Mouse (Mus musculus): ENCODE data around the gene Ccdc142.

Ccdc142 gene

GRCm38 (mm10) chr6:83101316-83101687, at the start of gene Ccdc142, which contains the start of gene Gm42688:
TSS of gene Ccdc142 (plus strand) at chr6:83101601.
TSS of gene Gm42688 (plus strand) at chr6:83101617.
- DNase-seq (ENCODE audit: low spot score) = peak; percentile 96

DNA sequence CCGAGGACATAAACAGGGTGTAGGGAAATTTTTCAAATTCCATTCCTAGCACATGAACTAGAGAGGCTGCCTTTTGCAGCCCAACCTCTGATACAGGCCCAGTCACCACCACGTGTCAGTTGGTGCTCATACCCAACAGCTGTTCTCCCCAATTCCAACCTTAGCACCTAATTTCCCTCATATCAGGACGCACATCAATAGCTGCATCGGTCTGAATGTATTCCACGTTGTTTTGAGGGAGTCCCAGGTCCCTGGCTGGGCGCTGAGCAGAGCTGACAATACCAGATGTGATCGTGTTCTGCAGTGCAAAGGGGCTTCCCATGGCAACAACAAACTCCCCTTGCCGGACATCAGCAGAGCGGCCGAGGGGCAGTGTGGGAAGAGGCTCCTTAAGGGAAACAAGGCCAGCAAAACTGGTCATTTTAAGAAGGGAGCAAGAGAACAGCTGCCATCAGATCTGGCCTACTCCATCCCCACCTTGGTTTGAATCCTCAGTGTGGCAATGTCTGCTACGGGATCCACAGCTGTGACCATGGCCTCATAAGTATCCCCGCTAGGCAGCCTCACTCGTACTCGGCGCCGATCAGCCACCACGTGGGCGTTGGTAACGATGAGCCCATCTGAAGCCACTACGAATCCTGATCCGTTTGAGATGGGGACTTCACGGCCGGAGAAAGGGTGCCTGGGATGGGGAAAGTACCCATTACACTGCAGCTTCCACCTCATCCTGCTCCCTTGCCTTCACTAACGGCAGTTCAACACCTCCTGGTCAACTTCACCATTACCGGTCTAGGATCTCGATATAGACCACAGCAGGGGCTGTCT, 48.1 kb upstream of the Ccdc142 start:
- no peak for DNase-seq (ENCODE audit: low spot score)

- peak; percentile 98 for DNase-seq (ENCODE audit: low spot score)
Observed at GRCm38 (mm10) chr6:83054074-83054851, 47.1 kb upstream of the Ccdc142 start, which contains the start of gene Aup1. TSS of gene Aup1 (plus strand) at chr6:83054521.

DNA sequence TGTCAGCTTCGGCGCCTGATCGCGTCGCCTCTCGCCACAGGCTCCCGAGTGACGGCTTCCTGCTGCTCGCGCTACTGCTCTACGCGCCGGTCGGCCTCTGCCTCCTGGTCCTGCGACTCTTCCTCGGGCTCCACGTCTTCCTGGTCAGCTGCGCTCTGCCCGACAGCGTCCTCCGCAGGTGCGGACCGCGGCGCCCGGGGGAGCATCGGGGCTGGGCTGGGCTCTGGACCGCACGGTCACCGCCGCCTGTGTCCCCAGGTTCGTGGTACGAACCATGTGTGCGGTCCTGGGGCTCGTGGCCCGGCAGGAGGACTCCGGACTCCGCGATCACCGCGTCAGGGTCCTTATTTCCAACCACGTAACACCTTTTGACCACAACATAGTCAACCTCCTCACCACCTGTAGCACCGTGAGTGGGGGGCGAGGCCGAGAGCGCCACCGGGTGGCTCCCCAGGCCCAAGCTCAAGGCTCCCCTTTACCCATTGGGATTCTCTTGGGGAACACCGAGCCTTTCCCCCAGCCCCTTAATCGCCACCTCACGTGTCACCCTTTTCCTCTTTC, 46.5 kb upstream of the Ccdc142 start, which contains the start of gene Htra2:
TSS of gene Htra2 (minus strand) at position 403 of the 561 bp plus-strand sequence.
- peak; percentile 29 for DNase-seq (ENCODE audit: low spot score)

DNA sequence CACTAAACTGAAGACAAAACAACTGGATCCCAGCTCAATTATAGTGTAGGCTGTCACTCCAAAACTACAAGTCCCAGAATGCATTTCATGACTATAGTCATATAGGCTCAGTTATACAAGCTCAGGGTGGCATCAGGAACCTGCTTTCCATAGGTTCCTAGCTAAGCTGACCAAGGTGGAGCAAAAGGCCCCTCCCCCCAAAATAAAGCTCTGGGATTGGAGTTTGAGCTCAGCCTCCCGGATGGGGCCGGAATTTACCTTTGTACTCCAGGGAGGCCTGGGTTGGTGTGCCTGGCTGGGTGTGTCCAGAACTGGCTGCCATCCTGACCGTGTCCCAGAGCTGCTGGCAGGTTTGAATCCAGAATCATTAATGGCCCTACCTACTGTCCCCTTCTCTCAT, 43.6 kb upstream of the Ccdc142 start, which contains the start of gene Dqx1:
TSS of gene Dqx1 (plus strand) at position 55 of the 400 bp plus-strand sequence.
- DNase-seq (ENCODE audit: low spot score) = peak; percentile 46

- no peak for DNase-seq (ENCODE audit: low spot score)
Observed at GRCm38 (mm10) chr6:83058725-83059124, 42.7 kb upstream of the Ccdc142 start.

GRCm38 (mm10) chr6:83065995-83066394, 35.4 kb upstream of the Ccdc142 start:
- no peak for DNase-seq (ENCODE audit: low spot score)

GRCm38 (mm10) chr6:83066441-83066840, 35.0 kb upstream of the Ccdc142 start:
- DNase-seq (ENCODE audit: low spot score) = no peak

DNA sequence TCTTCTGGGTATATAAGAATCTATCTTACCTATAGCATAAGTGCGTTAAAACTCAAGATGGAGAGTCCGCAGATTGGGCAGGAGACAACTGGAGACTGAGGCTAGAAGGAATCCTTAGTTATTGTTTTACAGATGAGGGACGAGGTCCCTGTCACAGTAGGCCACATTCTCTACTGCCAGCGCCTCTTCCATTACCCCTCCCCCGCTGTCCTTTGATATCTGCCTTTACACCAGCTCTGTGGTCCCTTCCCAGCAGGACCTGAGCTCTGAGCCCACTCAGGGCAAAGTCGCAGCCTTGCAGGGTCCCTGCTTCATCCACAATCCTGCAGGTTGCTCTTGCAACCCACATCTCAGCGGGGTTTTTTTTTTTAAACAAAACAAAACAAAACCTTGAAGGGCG, 33.2 kb upstream of the Ccdc142 start:
- no peak for DNase-seq (ENCODE audit: low spot score)

GRCm38 (mm10) chr6:83068706-83069487, 32.5 kb upstream of the Ccdc142 start:
- no peak for DNase-seq (ENCODE audit: low spot score)

GRCm38 (mm10) chr6:83069488-83070246, 31.7 kb upstream of the Ccdc142 start:
- no peak for DNase-seq (ENCODE audit: low spot score)

- no peak for DNase-seq (ENCODE audit: low spot score)
Observed at GRCm38 (mm10) chr6:83070247-83070310, 31.3 kb upstream of the Ccdc142 start, which contains the start of gene Tlx2. TSS of gene Tlx2 (minus strand) at chr6:83070293.

GRCm38 (mm10) chr6:83070311-83071219, 30.8 kb upstream of the Ccdc142 start:
- DNase-seq (ENCODE audit: low spot score) = no peak

DNA sequence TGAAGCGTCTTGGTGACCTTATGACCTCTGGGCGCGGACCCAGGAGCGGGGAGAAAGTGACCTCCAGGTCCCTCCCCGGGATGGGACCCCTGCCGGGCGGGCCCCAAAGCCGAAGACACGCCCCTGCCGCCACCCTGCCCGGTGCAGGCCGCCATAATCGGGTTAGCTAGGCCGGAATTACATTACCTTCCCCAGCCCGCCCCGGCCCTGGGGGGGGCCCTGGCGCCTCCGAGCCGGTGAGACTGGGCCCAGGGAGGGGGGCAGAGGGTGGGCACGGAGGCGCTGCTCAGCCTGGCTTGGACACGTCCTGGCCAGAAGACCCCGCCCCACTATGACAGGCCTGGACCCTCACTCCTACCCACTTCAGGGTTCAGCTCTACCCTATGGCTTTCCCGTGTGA, 30.2 kb upstream of the Ccdc142 start:
- no peak for DNase-seq (ENCODE audit: low spot score)

- no peak for DNase-seq (ENCODE audit: low spot score)
Observed at GRCm38 (mm10) chr6:83074979-83075378, 26.4 kb upstream of the Ccdc142 start.

- peak; percentile 18 for DNase-seq (ENCODE audit: low spot score)
Observed at GRCm38 (mm10) chr6:83077630-83078323, 23.6 kb upstream of the Ccdc142 start, which contains the start of gene Pcgf1. TSS of gene Pcgf1 (plus strand) at chr6:83077869.

GRCm38 (mm10) chr6:83078324-83078858, 23.0 kb upstream of the Ccdc142 start:
- DNase-seq (ENCODE audit: low spot score) = peak; percentile 99

GRCm38 (mm10) chr6:83080210-83080609, 21.2 kb upstream of the Ccdc142 start:
- DNase-seq (ENCODE audit: low spot score) = no peak

DNA sequence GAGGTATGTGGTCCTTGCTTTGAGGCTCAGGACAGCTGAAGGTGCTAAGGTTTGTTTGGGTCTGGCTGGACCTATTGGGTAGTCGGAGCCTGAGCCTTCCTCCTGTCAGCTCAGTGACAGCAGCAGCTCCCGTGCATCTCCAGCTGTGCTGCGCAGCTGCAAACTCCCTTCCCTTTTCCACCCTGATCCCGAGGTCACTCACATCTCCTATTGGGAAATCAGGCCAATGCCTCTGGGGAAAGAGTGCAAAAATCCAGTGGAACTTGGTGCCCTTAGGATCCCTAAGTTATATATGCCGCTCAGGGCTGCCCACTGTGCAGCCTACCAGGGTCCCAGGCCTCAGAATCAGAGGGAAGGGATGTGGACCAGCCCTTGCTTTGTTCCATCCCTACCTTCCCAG, 17.9 kb upstream of the Ccdc142 start:
- DNase-seq (ENCODE audit: low spot score) = no peak
